Mouse (Mus musculus): ENCODE measurements at regions not wholly inside any gene's neighbourhood (a gene's known extent, or its start where the extent isn't known, plus 50 kb on each side); places are given as distances from the start of the nearest gene placed in this dataset.

GRCm38 (mm10) chr10:83995026-83995600, 272.4 kb downstream of the 1500009L16Rik start:
- peak overlapping the region; percentile 84 for H3K27ac ChIP-seq (replicated peaks; ENCODE audit: low read depth, low read length)
- H3K9ac ChIP-seq (ENCODE audit: low read depth, low read length, severe bottlenecking), result no peak overlapping the region
- 22% methylated on average over 6 of the region's 6 CpGs for WGBS
- no peak for TF ChIP-seq POLR2A (IDR thresholded peaks at IDR 0.05; ENCODE audit: borderline replicate concordance, extremely low read depth, insufficient read depth, insufficient read length)
- peak; percentile 47 for ATAC-seq (ENCODE audit: low FRiP score, low read depth)
- H3K4me2 ChIP-seq (replicated peaks; ENCODE audit: low read depth, low read length, severe bottlenecking), result no peak overlapping the region
- H3K4me3 ChIP-seq (replicated peaks; ENCODE audit: low read length), result no peak overlapping the region
- no peaks in the 10 kb centered on the region for H3K36me3 ChIP-seq (ENCODE audit: control insufficient read depth, insufficient read depth, low read length)
- peaks cover 35% of the 10 kb centered on the region for H3K4me1 ChIP-seq (ENCODE audit: control insufficient read depth, insufficient read depth, low read length)
- DNase-seq (ENCODE audit: low spot score), result peak; percentile 73
- H3K27me3 ChIP-seq (ENCODE audit: control insufficient read depth, insufficient read depth, low read length), result no peaks in the 10 kb centered on the region
- no peaks in the 10 kb centered on the region for H3K9me3 ChIP-seq (ENCODE audit: control insufficient read depth, low read length)

DNA sequence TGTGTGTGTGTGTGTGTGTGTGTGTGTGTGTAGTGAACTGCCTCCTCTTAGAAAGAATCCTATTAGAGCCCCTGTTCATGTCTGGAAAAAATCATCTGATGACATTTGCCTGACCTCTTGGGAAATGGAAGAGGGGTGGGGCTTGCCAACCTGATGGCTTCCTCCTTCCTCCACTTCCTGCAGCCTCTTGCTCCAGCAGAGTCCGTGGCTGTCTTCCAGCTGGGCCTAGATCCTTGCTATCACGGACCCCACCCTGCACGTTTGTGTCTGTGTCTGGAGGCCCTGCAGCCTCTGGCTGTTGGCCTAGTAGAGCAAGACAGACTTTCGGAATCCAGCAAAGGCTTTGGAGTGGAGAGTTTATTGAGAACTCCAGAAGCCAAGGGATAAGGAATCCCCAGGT, 273.2 kb downstream of the 1500009L16Rik start:
- peak overlapping the region; percentile 84 for H3K27ac ChIP-seq (replicated peaks; ENCODE audit: low read depth, low read length)
- no peaks in the 10 kb centered on the region for H3K27me3 ChIP-seq (ENCODE audit: control insufficient read depth, insufficient read depth, low read length)
- peak; percentile 74 for DNase-seq (ENCODE audit: low spot score)
- H3K9ac ChIP-seq (ENCODE audit: low read depth, low read length, severe bottlenecking), result no peak overlapping the region
- H3K4me1 ChIP-seq (ENCODE audit: control insufficient read depth, insufficient read depth, low read length), result peaks cover 40% of the 10 kb centered on the region
- H3K4me3 ChIP-seq (replicated peaks; ENCODE audit: low read length), result no peak overlapping the region
- 17% methylated on average over 4 of the region's 4 CpGs for WGBS
- H3K36me3 ChIP-seq (ENCODE audit: control insufficient read depth, insufficient read depth, low read length), result no peaks in the 10 kb centered on the region
- H3K9me3 ChIP-seq (ENCODE audit: control insufficient read depth, low read length), result no peaks in the 10 kb centered on the region
- 0 out of 2 replicates have a peak, but pooled peaks have one; percentile 27 for ATAC-seq (ENCODE audit: low FRiP score, low read depth)
- no peak for TF ChIP-seq POLR2A (IDR thresholded peaks at IDR 0.05; ENCODE audit: borderline replicate concordance, extremely low read depth, insufficient read depth, insufficient read length)
- no peak overlapping the region for H3K4me2 ChIP-seq (replicated peaks; ENCODE audit: low read depth, low read length, severe bottlenecking)

GRCm38 (mm10) chr10:83996489-83996888, 273.8 kb downstream of the 1500009L16Rik start:
- ATAC-seq (ENCODE audit: low FRiP score, low read depth) (no peak), DNase-seq (ENCODE audit: low spot score) (no peak)
- Histone ChIP-seq H3K4me3 (replicated peaks; ENCODE audit: low read length) (no peak overlapping the region), H3K4me1 (ENCODE audit: control insufficient read depth, insufficient read depth, low read length) (peaks cover 45% of the 10 kb centered on the region), H3K9ac (ENCODE audit: low read depth, low read length, severe bottlenecking) (no peak overlapping the region), H3K27ac (replicated peaks; ENCODE audit: low read depth, low read length) (0 out of 2 replicates have a peak overlapping the region, but pooled peaks have one; percentile 84), H3K9me3 (ENCODE audit: control insufficient read depth, low read length) (no peaks in the 10 kb centered on the region), H3K4me2 (replicated peaks; ENCODE audit: low read depth, low read length, severe bottlenecking) (no peak overlapping the region), H3K36me3 (ENCODE audit: control insufficient read depth, insufficient read depth, low read length) (no peaks in the 10 kb centered on the region), H3K27me3 (ENCODE audit: control insufficient read depth, insufficient read depth, low read length) (no peaks in the 10 kb centered on the region)
- WGBS, result 86% methylated on average over 2 of the region's 2 CpGs
- no peak for TF ChIP-seq POLR2A (IDR thresholded peaks at IDR 0.05; ENCODE audit: borderline replicate concordance, extremely low read depth, insufficient read depth, insufficient read length)

DNA sequence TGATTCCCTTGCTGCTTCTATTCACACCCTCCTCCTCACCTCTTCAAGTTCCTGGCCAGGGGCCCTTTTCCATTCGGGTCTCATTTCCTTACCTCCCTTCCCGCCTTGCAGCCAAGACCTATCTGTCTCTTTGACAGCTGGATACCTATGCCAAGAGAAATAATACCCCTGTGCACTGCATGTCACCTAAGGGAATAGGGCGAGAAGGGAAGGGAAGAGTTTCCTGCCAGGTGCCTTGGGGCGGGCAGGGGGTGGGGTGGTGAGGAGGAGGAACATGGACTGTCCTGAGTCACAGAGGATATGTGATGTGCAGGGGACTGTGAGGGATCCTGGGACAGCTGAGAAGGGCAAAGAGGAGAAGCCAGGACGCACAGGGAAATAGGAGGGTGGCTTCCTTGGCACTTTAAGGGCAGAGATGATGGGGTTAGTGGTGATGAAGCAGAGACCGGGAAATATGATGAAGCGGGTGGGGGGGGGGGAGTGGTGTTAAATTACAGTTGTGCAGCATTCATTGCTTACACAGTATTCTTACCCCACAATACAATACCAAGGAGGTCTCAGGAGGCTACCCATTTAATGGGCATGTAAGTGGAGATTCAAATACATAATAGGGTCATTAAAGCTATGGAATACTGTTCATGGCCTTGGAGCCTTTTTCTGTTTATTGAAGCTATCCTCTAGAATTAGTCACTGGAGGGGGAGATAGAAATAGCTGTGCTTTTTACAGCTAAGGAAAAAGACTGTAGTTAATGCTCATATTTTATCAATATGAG, 278.0 kb downstream of the 1500009L16Rik start:
- Histone ChIP-seq H3K9me3 (ENCODE audit: control insufficient read depth, low read length) (no peaks in the 10 kb centered on the region), H3K9ac (ENCODE audit: low read depth, low read length, severe bottlenecking) (no peak overlapping the region), H3K27ac (replicated peaks; ENCODE audit: low read depth, low read length) (no peak overlapping the region), H3K4me2 (replicated peaks; ENCODE audit: low read depth, low read length, severe bottlenecking) (no peak overlapping the region), H3K4me3 (replicated peaks; ENCODE audit: low read length) (no peak overlapping the region), H3K36me3 (ENCODE audit: control insufficient read depth, insufficient read depth, low read length) (no peaks in the 10 kb centered on the region), H3K27me3 (ENCODE audit: control insufficient read depth, insufficient read depth, low read length) (no peaks in the 10 kb centered on the region), H3K4me1 (ENCODE audit: control insufficient read depth, insufficient read depth, low read length) (peaks cover 19% of the 10 kb centered on the region)
- TF ChIP-seq POLR2A (IDR thresholded peaks at IDR 0.05; ENCODE audit: borderline replicate concordance, extremely low read depth, insufficient read depth, insufficient read length), result no peak
- WGBS, result 53% methylated on average over 7 of the region's 7 CpGs
- DNase-seq (ENCODE audit: low spot score) (no peak), ATAC-seq (ENCODE audit: low FRiP score, low read depth) (no peak)

DNA sequence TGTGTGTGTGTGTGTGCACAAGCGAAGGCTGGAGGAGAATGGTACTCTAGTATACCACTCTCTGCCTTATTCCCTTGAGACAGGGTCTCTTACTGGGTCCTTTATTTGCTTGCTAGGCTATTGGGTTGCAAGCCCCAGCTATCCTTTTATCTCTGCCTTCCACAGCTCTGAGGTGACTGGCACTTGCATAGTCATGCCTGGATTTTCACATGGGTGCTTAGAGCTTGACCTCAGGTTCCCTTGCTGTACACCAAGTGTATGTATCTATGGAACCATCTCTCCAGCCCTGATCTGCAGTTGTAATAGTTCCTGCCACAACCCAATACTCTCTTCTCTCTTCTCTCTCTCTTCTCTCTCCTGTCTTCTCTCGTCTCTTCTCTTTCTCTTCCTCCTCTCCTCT, 280.1 kb downstream of the 1500009L16Rik start:
- Histone ChIP-seq H3K9me3 (ENCODE audit: control insufficient read depth, low read length) (no peaks in the 10 kb centered on the region), H3K9ac (ENCODE audit: low read depth, low read length, severe bottlenecking) (no peak overlapping the region), H3K27ac (replicated peaks; ENCODE audit: low read depth, low read length) (no peak overlapping the region), H3K4me2 (replicated peaks; ENCODE audit: low read depth, low read length, severe bottlenecking) (no peak overlapping the region), H3K4me3 (replicated peaks; ENCODE audit: low read length) (no peak overlapping the region), H3K36me3 (ENCODE audit: control insufficient read depth, insufficient read depth, low read length) (no peaks in the 10 kb centered on the region), H3K4me1 (ENCODE audit: control insufficient read depth, insufficient read depth, low read length) (peaks cover 10% of the 10 kb centered on the region), H3K27me3 (ENCODE audit: control insufficient read depth, insufficient read depth, low read length) (no peaks in the 10 kb centered on the region)
- WGBS, result 73% methylated on average over 2 of the region's 2 CpGs
- no peak for TF ChIP-seq POLR2A (IDR thresholded peaks at IDR 0.05; ENCODE audit: borderline replicate concordance, extremely low read depth, insufficient read depth, insufficient read length)
- DNase-seq (ENCODE audit: low spot score), result no peak
- no peak for ATAC-seq (ENCODE audit: low FRiP score, low read depth)

Measured in limb, embryonic 14.5 days (tissue).